Mouse (Mus musculus) adrenal gland, adult 2 months (tissue): ENCODE data around the gene Prkce. TPM values are rescaled to one million over a fixed set of nuclear protein-coding genes. Genes with fewer than 3 reads are reported as not detected.

Source experiments
- DNase-seq: peaks from one replicate; pipeline ENCODE4 v3.0.0; 2021
- long read RNA-seq: library from polyadenylated mRNA; stranded (forward); transcript quantifications from one replicate; pipeline ENCODE4 v2.0.0, GENCODE M21; 2021
- polyA plus RNA-seq: library from polyadenylated mRNA; depleted of rRNA; stranded (reverse); fragments of >200 nt; gene quantifications from 2 replicates; pipeline ENCODE4 v1.2.3, GENCODE M21; 2012; rRNA removed
- total RNA-seq, 2 experiments: library from RNA; stranded (reverse); gene quantifications; 2 replicates each; pipeline ENCODE4 v1.2.3; 2021

The Prkce gene
- total RNA-seq (10 to 100 TPM; 17.5 to 20.5 TPM), polyA plus RNA-seq (4.0 and 4.5 TPM in 2 replicates)
- long read RNA-seq, full-length matches to known transcripts, result 3 of 4 reads
- long read RNA-seq, partial matches to known transcripts, result 1 of 4 reads
- long read RNA-seq, other reads (novel, unspliced or antisense), result 0 of 4 reads

GRCm38 (mm10) chr17:86167320-86168230 lies at the start of gene Prkce:
Gene Prkce, plus strand, starts transcription at chr17:86167785.
- peak; percentile 91 for DNase-seq

GRCm38 (mm10) chr17:86123146-86123545 lies 44.4 kb upstream of the Prkce start:
- DNase-seq, result no peak

- no peak for DNase-seq
These were observed 41.7 kb upstream of the Prkce start for GRCm38 (mm10) chr17:86125908-86126307.

DNA sequence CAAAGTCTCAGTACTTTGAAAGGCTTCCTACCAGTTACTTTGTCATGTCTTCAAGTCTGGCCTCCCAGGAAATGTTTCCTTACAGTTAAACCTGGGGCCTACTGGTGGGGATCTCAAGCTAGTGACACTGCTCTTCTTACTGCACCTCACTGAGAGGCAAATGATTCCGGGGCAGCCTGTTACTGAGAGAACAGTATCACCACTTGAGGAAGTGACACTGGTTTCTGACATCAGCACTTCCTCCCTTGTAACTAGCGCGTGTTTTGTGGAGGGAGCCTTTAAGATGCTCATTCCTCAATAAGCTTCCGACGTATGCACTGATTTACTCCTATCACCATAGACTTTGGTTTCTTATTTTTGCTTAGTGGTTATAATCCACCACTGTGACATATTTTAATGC lies 39.4 kb upstream of the Prkce start:
- no peak for DNase-seq

GRCm38 (mm10) chr17:86132534-86132933 lies 35.1 kb upstream of the Prkce start:
- peak; percentile 13 for DNase-seq

DNA sequence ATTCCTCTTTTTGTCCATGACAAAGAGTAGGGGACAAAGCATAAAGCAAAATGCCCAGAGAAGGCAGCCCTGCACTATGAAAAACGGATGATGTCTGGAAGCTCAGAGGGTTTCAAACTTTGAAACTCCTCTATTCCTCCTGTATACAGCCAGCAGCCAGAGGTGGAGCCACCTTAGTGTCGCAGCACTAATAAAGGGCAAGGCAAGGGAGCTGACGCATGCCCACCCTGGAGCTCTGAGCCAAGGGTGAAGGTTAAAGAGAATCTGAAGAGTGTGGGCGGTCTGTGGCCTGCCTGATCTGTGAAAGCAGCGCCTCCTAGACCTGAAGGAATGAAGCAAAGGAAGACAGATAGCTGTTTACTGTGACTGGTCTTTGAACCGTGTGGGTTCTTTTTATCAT lies 33.1 kb upstream of the Prkce start:
- peak; percentile 57 for DNase-seq

- no peak for DNase-seq
These were observed 31.8 kb upstream of the Prkce start for GRCm38 (mm10) chr17:86135835-86136234.

DNA sequence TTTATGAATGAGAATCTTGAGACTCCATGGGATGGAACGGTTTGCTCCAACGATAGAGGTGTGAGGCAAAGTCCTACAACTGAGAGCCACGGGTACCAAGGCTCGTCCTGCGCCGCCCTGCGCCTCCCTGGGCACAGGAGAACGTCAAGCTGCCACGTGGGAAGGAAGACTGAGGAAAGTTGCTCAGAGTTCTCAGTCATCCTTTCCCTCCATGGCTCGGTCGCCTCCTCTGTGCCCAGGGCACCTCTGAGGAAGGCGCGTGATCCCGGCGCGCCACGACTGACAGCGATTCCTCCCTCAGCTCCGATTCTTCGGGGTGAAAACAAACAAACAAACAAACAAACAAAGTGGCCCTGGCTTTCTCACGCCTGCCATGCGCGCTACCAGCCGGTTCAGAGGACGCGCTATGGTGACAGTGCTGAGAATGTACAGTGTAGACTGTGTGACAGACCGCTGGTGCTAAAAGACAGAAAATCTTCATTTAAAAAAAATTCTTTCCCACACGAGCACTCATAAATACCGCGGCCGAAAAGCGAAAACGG lies 23.0 kb upstream of the Prkce start:
- no peak for DNase-seq

DNA sequence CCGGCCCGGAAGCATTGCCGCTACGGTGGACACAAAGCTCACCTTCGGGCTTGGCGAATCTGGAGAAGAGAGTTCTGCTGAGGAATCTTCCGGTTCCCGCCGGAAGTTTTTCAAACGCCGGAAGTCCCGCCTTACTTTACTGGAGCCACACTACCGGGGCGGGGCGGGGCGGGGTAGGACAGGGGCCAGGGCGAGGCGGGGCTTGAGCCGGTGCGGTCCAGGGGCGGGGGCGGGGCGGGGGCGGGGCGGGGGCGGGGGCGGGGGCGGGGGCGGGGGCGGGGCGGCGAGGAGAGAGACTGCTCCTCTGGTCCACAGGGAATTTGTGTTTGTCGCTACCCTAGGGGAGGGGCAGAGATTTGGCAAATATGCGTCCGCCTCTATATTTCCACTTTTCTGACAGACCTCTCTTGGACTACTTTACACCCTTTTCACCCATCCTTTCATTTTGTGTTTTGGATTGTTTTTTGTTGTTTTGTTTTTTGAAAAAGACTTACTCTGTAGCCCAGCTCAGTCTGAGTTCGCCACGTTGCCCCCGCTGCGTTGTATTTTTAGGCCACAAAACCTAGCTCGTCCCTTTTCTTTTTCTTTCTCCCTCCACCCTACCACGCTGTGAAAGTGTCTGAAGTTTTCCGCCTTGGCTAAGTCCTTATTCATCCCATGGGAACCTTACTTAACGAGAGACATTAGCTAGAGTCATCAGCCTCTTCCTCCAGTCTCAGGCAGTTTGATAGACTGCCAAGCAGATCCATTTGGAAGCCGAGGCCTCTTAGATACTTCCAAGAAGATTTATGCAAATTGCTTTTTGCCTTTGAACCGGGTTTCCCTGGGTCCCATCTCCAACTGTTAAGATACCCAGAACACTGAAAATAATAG lies 22.3 kb upstream of the Prkce start, which contains the start of gene Srbd1:
TSS of gene Srbd1 (minus strand) at position 97 of the 873 bp plus-strand sequence.
- DNase-seq, result peak; percentile 93

DNA sequence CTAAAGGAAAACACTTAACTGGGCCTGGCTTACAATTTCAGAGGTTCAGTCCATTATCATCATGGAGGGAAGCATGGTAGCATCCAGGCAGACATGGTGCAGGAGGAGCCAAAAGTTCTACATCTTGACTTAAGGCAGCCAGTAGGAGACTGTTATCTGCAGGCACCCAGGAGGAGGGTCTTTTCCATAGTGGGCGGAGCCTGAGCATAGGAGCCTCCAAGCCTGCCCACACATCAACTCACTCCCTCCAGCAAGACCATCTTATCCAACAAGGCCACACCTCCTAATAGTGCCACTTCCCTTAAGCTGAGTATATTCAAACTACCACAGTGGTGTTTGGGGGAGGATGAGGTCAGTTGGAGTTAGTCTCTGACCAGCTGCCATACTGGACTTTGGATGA lies 17.9 kb upstream of the Prkce start:
- DNase-seq, result no peak

DNA sequence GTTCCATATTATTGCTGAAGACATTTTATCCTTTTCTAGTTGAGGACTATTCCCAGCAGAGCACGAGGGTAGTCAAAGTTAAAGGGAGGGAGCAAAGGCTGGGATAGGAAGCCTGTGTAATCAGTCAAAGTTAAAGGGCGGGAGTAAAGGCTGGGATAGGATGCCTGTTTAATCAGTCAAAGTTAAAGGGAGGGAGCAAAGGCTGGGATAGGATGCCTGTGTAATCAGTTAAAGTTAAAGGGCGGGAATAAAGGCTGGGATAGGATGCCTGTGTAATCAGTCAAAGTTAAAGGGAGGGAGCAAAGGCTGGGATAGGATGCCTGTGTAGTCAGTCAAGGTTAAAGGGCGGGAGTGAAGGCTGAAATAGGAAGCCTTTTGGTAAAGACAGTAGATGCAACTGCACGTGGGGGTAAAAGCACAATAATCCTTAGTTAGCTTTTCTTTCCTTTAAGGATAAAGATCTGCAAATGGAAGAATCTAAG lies 16.7 kb upstream of the Prkce start:
- peak; percentile 79 for DNase-seq

DNA sequence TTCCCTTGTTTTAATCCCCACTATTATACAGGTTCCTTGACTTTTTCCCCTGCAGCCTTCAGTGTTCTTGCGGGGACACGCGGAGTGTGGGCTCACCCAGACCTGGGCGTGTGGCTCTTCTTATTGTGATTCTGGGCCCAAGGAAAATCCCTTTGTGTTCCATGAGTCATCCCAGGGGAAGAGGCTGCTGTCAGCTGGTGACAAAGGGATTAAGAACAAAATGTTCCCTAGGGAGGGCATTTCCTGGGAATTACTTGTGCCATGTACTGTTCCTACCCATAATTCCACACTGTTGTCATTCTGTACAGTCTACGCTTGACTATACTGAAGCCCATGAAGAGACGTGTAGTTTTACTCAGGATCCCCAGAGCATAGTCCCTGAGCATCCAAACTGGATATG lies 10.6 kb upstream of the Prkce start:
- no peak for DNase-seq

DNA sequence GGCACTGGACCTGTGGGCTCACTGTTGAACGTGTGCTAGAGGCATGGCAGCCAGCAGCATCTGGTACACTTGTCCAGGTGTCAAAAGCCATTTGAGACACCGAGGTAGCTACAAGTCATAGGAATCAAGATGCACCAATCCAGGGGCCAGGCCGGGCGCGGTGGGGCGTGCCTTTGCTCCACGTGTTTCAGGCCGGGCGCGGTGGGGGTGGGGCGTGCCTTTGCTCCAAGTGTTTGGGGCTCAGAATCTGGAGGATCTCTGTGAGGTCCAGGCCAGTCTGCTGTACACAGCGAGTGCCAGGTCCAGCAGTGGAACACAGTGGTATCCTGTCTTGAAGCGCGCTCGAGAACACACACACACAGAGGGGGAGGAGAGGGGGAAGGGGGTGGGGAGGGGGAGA lies 4.9 kb upstream of the Prkce start:
- DNase-seq, result no peak

GRCm38 (mm10) chr17:86164416-86164815 lies 3.2 kb upstream of the Prkce start:
- DNase-seq, result no peak

GRCm38 (mm10) chr17:86166051-86166566 lies 1.5 kb upstream of the Prkce start:
- DNase-seq, result no peak

DNA sequence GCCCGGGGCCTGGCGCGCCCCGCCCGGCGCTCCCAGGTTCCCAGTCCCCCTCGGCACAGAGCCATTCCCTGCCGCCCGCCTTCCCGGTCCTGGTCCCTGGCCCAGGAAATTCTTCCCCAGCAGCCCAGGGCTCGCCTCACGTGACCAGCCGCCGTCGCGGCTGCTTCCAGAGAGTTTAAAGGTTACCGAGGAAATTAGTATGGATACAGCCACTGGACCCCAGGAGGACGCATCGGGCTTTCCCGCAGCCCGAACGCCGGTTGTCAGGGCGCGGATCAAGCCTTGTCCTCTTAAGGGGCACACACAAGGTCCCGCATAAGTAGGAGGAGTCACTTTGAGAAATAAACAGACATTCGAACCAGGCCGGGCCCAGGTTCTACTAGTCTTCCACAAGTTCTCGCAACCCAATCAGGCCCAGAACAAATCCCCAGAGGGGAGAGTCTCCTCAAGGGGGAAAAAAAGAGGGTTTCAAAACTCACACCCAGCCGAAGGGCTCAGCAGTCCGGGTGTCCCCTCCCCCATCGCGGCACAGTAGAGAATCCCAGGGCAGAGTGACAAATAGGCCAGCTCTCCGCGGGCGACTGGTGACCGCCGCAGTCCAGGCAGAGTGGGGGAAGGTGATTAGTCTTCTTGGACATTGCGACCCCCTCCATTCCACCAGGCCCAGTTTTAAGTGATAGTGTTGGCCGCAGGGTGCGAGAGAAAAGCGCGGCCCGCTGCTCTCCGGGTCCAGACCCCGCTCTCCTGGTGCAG lies 842 bp upstream of the Prkce start:
- DNase-seq, result peak; percentile 94

DNA sequence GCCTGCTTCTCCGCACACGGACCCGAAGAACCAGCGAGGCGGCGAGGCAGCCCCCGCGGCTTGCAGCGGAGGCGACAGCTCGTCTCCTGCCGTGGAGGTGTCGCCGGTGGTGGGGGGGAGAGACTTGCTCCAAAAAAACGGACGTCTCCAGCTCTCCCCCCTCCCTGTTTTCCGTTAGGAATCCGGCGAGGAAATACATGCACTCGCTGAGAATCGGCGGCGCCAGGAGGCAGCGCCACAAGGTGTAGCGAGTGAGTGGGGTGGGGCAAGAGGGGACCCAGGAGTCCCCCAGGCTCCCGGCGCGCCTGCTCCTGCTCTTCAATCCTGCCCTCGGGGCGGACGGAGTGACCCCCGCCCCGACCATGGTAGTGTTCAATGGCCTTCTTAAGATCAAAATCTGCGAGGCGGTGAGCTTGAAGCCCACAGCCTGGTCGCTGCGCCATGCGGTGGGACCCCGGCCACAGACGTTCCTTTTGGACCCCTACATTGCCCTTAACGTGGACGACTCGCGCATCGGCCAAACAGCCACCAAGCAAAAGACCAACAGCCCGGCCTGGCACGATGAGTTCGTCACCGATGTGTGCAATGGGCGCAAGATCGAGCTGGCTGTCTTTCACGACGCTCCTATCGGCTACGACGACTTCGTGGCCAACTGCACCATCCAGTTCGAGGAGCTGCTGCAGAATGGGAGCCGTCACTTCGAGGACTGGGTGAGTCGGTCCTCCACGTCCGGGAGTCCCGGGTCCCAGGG lies 821 bp downstream of the Prkce start:
- peak; percentile 59 for DNase-seq

DNA sequence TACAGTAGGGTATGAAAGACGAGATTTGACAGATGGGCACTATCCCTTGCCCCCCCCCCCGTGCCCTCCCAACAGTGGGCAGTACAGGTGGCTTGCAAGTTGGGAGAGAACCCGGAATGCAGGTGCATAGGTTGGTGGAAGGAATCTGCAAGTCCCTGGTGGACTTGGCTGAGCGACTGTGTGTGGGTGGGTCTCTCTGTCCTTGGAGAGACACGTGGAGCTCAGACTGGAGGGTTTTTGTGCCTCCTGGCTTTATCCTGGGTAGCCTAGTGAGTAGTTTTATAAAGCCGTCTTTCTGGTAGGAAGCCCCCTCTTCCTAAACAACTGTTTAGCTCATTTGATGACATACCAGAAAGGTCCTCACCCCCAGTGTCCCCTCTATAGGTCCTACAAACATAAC lies 1.5 kb downstream of the Prkce start:
- no peak for DNase-seq

DNA sequence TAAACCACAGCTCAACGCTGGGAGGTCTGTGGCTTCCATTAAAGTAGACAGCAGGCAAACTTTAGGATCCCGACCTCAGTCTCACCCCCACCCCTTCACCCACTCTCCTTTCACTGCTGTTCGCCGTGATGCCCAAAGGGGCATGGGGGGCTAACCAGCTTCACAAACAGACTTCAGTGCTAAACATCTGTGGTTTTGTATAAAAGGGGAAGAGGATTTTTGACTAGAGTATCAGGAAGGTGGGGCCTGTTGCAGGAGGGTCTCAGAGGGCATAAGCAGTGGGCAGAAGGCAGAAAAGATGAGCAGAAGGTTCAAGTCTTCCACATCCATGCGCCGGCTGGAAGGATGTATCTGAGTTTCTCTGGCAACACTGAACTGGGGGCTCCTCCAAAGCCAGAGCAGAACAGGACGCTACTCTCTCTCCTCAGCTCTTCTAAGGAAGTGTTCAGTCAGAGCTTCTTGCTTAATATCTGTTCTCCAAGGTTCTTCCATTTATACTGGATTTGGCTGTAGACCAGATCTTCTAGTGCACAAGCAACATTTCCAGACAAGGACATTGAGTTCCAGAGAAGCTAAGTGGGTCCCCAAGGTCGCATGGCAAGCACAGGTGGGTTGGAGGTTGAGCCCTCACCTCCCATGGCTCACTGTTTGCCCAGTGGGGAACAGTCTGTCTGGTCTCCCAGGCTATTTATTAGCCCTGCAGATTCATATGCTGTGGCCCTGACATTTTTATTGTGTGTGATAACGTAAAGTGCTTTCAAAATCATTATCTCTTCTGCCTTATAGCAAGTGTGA lies 2.8 kb downstream of the Prkce start:
- DNase-seq, result peak; percentile 28
